Mouse (Mus musculus): ENCODE results near the gene Herc3.
"Not testable (repeated sequence)": the region's sequence is repeated elsewhere in the genome, so short reads cannot be mapped to it uniquely, and the experiment has no call there.

Gene Herc3

GRCm38 (mm10) chr6:58831232-58832009, at the start of gene Herc3:
Gene Herc3, plus strand, starts transcription at chr6:58831465.
- DNase-seq (ENCODE audit: low spot score in 2 of 2), result peak; percentile 61 to 70

DNA sequence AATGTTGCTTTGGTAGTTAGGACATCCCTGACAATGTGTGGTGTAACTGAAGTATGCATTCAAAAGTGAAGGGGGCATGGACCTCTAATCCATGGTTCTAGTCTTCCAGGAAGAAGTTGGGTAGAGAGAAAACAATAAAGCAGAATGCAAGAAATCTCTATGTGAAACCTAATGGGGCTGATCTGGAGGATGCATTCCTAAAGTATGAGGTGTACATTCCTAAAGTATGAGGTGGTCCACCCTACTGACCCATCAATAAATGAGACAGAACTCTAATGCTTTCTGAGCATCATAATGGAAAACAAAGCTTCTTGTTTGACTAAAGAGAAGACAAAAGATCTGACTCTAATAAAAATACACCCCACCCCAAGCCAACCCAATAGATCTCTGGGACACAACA, 29.9 kb upstream of the Herc3 start:
- no peak for DNase-seq (ENCODE audit: low spot score in 2 of 2)

DNA sequence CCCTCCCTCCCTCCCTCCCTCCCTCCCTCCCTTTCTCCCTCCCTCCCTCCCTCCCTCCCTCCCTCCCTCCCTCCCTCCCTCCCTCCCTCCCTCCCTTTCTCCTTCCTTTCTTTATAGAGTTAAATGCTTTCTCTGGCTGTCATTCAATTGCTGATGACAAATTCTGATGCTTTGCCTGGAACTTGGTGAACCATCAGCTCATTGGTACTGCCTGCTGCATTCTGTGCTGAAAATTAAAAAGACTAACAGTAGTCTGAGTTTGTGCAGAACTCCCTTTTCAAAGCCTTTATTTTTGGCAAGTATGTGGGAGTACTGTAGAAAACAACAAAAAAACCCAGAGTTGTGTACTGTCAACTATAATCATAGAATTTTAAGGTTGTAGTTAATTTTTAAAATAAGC, 16.9 kb upstream of the Herc3 start:
- DNase-seq (ENCODE audit: low spot score in 2 of 2), result no peak

- DNase-seq (ENCODE audit: low spot score in 2 of 2), result not testable (repeated sequence)
These were observed 14.2 kb upstream of the Herc3 start for GRCm38 (mm10) chr6:58817037-58817436.

GRCm38 (mm10) chr6:58825619-58826018, 5.6 kb upstream of the Herc3 start:
- no peak for DNase-seq (ENCODE audit: low spot score in 2 of 2)

DNA sequence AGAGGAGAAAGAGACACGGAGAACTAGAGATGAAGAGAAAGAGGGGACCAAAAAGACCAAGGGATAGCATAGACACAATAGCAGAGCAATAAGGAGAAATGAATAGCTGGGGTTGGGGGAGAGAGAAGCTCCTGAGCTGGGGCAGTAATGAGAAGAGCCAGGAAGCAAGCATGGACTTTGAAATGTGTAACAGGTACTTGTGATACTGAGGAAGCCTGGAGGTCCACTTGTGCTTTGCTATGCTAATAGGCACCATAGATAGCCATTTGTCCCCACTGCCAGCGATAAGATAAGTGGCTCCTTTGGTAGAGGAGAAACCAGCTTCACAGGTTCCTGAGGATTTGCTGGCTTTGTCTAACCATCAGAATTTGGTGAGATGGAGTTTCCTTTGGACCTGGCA, 5.2 kb upstream of the Herc3 start:
- no peak for DNase-seq (ENCODE audit: low spot score in 2 of 2)

- no peak for DNase-seq (ENCODE audit: low spot score in 2 of 2)
These were observed 2.7 kb upstream of the Herc3 start for GRCm38 (mm10) chr6:58828582-58828981.

- DNase-seq (ENCODE audit: low spot score in 2 of 2), result no peak
These were observed 429 bp upstream of the Herc3 start for GRCm38 (mm10) chr6:58830840-58831231.

GRCm38 (mm10) chr6:58832591-58833018, 1.3 kb downstream of the Herc3 start:
- DNase-seq (ENCODE audit: low spot score in 2 of 2), result no peak

GRCm38 (mm10) chr6:58834470-58834869, 3.2 kb downstream of the Herc3 start:
- DNase-seq (ENCODE audit: low spot score in 2 of 2), result no peak

DNA sequence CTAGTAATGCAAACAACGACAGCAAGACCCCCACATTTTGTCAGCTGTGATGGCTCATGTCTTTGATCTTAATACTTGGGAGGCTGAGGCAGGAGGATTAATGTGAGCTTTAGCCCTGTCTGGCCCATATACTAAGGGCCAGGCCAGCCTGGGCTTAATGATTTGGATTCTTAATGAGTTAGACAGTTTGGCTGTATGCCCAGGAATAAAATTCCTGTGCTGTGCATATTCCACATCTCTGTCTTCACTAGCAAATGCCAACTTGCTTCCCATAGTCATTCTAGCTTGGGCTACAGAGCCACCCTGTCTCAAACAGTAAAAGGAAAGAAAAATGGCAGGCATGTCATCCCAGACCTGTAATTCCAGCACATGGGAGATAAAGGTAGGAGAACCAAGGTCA, 4.3 kb downstream of the Herc3 start:
- no peak for DNase-seq (ENCODE audit: low spot score in 2 of 2)

- no peak for DNase-seq (ENCODE audit: low spot score in 2 of 2)
These were observed 5.2 kb downstream of the Herc3 start for GRCm38 (mm10) chr6:58836476-58836875.

DNA sequence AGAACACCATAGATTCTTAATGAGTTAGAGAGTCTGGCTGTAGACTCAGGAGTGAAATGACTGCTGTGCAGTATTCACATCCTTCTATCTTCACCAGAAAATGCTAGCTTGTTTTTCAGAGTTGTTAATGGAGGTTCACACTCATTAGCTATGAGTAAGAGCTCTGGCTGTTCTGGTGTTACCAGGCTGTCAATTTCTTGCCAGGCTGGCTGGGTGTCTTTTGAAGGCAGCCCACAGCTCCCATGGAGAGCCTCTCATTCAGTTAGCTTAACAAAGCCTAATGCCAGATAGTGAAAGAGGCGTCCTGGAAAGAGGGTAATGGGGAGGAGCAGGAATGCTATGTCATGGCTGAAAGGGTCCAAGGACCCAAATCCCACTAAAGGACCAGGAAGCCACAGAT, 6.7 kb downstream of the Herc3 start:
- DNase-seq (ENCODE audit: low spot score in 2 of 2), result no peak

DNA sequence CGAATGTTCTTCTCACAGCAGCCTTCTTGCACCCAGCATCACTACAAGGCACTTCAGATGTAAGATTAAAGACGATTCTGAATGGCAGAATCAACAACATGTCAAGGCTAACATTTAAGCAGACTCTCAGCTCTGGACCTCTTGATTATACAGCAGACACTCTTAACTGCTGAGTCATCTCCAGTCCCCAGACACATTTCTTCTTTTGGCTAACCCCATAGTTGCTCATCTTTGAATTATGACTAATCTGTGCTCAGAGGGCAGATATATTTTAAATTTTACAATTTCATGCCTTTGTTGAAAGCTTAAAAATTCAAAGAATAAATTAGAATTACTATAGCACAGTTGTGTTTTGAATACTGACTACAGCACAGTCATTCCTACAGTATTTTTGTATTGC, 9.9 kb downstream of the Herc3 start:
- no peak for DNase-seq (ENCODE audit: low spot score in 2 of 2)

GRCm38 (mm10) chr6:58842186-58842585, 10.9 kb downstream of the Herc3 start:
- no peak for DNase-seq (ENCODE audit: low spot score in 2 of 2)

DNA sequence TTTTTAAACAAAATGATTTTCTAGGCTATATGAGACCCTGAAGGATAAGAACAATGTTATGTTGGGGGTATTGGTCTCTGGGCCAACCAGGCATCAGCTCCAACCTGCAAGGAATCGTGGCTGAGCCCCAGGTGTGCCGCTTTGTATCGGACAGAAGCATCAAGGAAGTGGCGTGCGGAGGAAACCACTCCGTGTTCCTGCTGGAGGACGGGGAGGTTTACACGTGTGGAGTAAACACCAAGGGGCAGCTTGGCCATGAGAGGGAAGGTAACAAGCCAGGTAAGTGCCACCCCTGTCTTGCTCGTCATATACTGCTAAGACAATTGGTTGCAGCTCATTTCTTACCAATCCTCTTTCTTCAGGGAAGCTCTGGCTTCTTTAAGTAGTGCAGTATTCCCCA, 12.3 kb downstream of the Herc3 start:
- DNase-seq (ENCODE audit: low spot score in 2 of 2), result no peak

GRCm38 (mm10) chr6:58844188-58844822, 13.0 kb downstream of the Herc3 start:
- no peak for DNase-seq (ENCODE audit: low spot score in 2 of 2)

DNA sequence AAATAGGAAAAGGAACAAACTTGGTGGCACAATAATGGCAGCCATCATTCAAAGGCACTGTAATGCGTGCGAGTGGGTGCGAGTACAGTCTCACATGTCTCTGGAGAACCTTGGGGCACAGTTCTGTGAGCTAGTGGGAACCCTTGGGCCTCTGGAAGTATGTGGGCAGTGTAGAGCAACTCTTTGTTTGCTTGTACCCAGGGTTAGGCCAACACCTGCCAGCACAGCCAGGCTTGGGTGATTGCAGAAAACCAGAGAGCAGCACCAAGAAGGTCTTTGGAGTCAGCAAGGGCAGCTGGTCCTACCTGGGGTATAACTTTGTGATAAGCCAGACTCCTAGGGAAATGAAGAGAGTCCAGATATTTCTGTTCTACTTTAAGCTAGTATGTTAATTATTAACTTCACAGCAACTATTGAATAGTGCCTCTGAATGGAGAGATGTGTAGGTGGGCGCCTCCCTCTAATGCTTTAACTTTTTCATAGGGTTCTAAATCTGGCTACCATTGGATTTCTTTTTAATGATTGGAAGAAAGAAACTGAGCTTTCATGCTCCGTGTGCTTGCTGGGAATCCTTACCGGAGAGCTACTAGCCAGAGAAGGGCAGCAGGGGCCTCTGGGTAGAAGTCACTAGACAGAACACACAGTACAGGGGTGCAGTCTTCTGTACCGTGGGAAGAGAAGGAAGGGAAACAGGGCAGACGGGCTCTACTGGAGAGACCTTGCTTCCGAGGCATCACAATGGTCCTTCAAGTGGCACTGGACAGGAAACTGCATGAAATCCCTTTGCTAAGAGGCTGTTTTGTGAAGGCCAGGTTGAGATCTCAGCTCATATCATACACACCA, 15.8 kb downstream of the Herc3 start:
- DNase-seq (ENCODE audit: low spot score in 2 of 2), result no peak

GRCm38 (mm10) chr6:58847836-58848235, 16.6 kb downstream of the Herc3 start:
- DNase-seq (ENCODE audit: low spot score in 2 of 2), result no peak

GRCm38 (mm10) chr6:58849356-58849755, 18.1 kb downstream of the Herc3 start:
- no peak for DNase-seq (ENCODE audit: low spot score in 2 of 2)

- DNase-seq (ENCODE audit: low spot score in 2 of 2), result no peak
These were observed 24.6 kb downstream of the Herc3 start for GRCm38 (mm10) chr6:58855676-58856367.

- DNase-seq (ENCODE audit: low spot score in 2 of 2), result no peak
These were observed 25.2 kb downstream of the Herc3 start for GRCm38 (mm10) chr6:58856494-58856893.

Measured in frontal cortex, postnatal 14 days (tissue).